ENCODE assay signal across 14 mouse cellular contexts in genomic region chr9:58169426-58169825, GRCm38 (mm10). TPM values are rescaled to one million over a fixed set of nuclear protein-coding genes. Genes with fewer than 3 reads are reported as not detected.
"Had no signal": no experiment of that assay in that cellular context is flagged by ENCODE, and none has a peak within 500 bp of the region (broad histone marks: within the 10 kb centered on the region; RNA-seq: fewer than 3 reads in every experiment).

No protein-coding gene starts in this region.

- H3K27me3 ChIP-seq: midbrain, embryonic 13.5 days; neural tube, embryonic 12.5 days had no signal

- ATAC-seq: midbrain, embryonic 13.5 days had no signal

- H3K36me3 ChIP-seq: midbrain, embryonic 13.5 days; neural tube, embryonic 12.5 days had no signal

- DNase-seq: kidney, adult 9 months; kidney, postnatal 36 days; left cerebral cortex, postnatal 4 days; lung, adult 18-20 months; lung, postnatal 36 days; spleen, adult 18-20 months; thymus, adult 18-20 months; thymus, postnatal 14 days had no signal

- H3K27ac ChIP-seq: kidney, postnatal 0 days; liver, embryonic 14.5 days; midbrain, embryonic 13.5 days; neural tube, embryonic 12.5 days had no signal

- H3K9ac ChIP-seq: liver, embryonic 14.5 days; midbrain, embryonic 13.5 days; neural tube, embryonic 12.5 days had no signal

- H3K9me3 ChIP-seq: midbrain, embryonic 13.5 days; neural tube, embryonic 12.5 days had no signal

- H3K4me3 ChIP-seq: midbrain, embryonic 13.5 days; neural tube, embryonic 12.5 days had no signal

- H3K4me2 ChIP-seq: midbrain, embryonic 13.5 days; neural tube, embryonic 12.5 days had no signal

RNA-seq across cellular contexts. Expression of gene Islr2, which starts 34.7 kb away (rescaled TPM):
- polyA plus RNA-seq: liver, adult 2 months had no signal

RNA-seq across cellular contexts. Expression of gene Ccdc33, which starts 50.8 kb away (rescaled TPM):
- polyA plus RNA-seq: liver, adult 2 months; liver, embryonic 14.5 days; stomach, embryonic 14.5 days had no signal
